In the genomic region with DNA sequence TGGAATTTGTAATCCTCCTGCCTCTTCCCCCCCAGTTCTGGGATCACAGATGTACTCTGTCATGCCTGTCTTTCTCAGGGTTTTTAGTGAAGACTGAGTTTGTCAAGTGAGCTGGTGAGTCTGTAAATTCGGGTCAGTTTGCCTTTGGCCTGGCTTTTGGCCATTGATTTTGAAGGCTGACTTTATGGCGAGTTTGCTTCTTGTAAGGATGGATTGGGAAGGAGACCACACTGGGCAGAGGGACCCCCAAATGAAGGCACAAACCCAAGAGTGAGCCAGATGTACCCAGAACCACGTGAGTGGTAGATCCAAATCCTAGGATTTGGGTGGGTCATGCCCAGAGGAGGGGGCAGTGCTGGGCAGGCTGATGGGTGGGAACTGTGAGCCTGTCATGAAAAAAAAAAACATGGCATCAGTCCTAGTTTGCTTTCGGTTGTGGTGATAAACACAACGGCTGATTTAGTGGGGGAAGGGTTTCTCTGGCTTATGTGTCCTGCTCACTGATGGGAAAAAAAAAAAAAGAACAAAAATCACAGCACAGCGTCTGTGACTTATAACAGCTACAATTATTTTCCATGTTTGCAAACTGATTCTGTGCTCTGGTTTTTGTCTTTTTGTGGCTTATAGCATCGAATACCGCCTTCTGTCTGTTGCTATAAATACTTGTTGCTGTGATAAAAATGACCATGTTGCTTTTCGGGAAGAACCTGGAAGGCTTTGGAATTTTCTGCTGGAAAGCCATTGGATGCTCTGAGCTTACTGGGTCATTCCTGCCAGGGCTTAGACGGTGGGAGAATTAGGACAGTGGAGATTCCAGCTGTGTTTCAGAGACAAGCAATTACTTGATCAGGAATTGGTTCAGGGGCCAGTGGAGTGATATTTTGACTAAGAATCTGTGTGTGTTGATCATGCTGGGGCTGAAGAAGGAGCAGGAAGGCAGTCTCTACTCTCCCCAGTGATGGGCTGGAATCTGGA, we compare ENCODE assay signal across 11 mouse cellular contexts. TPM values are rescaled to one million over a fixed set of nuclear protein-coding genes. Genes with fewer than 3 reads are reported as not detected.
DNase-seq lines count a peak whose midpoint lies in the region; ATAC-seq and TF ChIP-seq lines count a peak whose summit lies in the region.
"Had no signal": no experiment of that assay in that cellular context is flagged by ENCODE, and none has a peak within 500 bp of the region (broad histone marks: within the 10 kb centered on the region; RNA-seq: fewer than 3 reads in every experiment).

No protein-coding gene starts in this region.

- peak overlapping the region; percentile 61; the same call in 1 of the 2 replicates for H3K27ac ChIP-seq in layer of hippocampus, adult 2 months
- peak overlapping the region; percentile 48 for H3K27ac ChIP-seq in intestine, embryonic 16.5 days (ENCODE audit: low read length)
- H3K27ac ChIP-seq: forebrain, embryonic 13.5 days had no signal

- no peak overlapping the region for H3K4me3 ChIP-seq in layer of hippocampus, adult 2 months
- H3K4me3 ChIP-seq in intestine, embryonic 16.5 days (ENCODE audit: low read length), result no peak overlapping the region
- H3K4me3 ChIP-seq: forebrain, embryonic 13.5 days; megakaryocyte, embryonic 14.5 days had no signal

- no peaks in the 10 kb centered on the region for H3K36me3 ChIP-seq in intestine, embryonic 16.5 days (ENCODE audit: control insufficient read depth, insufficient read depth, low read length)

- H3K27me3 ChIP-seq in intestine, embryonic 16.5 days (replicated peaks; ENCODE audit: control insufficient read depth, insufficient read depth, low read length), result no peaks in the 10 kb centered on the region
- H3K27me3 ChIP-seq: forebrain, embryonic 13.5 days had no signal

- no peak for DNase-seq in frontal cortex, postnatal 36 days (ENCODE audit: low spot score in 2 of 2)
- DNase-seq in layer of hippocampus, adult 2 months (ENCODE audit: low spot score in 2 of 2), result no peak
- DNase-seq in layer of hippocampus, adult 8-10 months (ENCODE audit: low spot score in 2 of 2), result no peak
- peak; percentile 62 for DNase-seq in brain, adult 2 months (ENCODE audit: low read depth, low spot score)
- no peak for DNase-seq in urinary bladder, postnatal 10 days (ENCODE audit: low spot score)
- DNase-seq in adrenal gland, postnatal 10 days, result no peak
- DNase-seq: kidney, adult 8-10 months had no signal

- H3K4me2 ChIP-seq in intestine, embryonic 16.5 days (ENCODE audit: low read depth, low read length), result no peak overlapping the region
- H3K4me2 ChIP-seq: forebrain, embryonic 13.5 days had no signal

- no peak for TF ChIP-seq CTCF in layer of hippocampus, adult 2 months (conservative IDR thresholded peaks at IDR 0.05)

- peaks cover 21% of the 10 kb centered on the region for H3K4me1 ChIP-seq in intestine, embryonic 16.5 days (ENCODE audit: control insufficient read depth, insufficient read depth, low read length)
- H3K4me1 ChIP-seq: megakaryocyte, embryonic 14.5 days had no signal

- H3K9ac ChIP-seq in intestine, embryonic 16.5 days (ENCODE audit: low read depth, low read length), result no peak overlapping the region
- H3K9ac ChIP-seq: forebrain, embryonic 13.5 days had no signal

- H3K9me3 ChIP-seq in intestine, embryonic 16.5 days (ENCODE audit: control insufficient read depth, low read length), result no peaks in the 10 kb centered on the region
- H3K9me3 ChIP-seq: forebrain, embryonic 13.5 days had no signal

- ATAC-seq in frontal cortex, adult (ENCODE audit: low TSS enrichment), result 0 out of 2 replicates have a peak, but pooled peaks have one; percentile 17
- ATAC-seq in intestine, embryonic 16.5 days, result no peak
- ATAC-seq: forebrain, embryonic 13.5 days had no signal

- 48% methylated on average over 10 of the region's 10 CpGs for WGBS in intestine, embryonic 16.5 days

RNA-seq across cellular contexts. Expression of a gene that starts 45.4 kb away (rescaled TPM):
- total RNA-seq in layer of hippocampus, adult 2 months (2021), result 10 to 100 TPM; 25.9 to 30.4 TPM
- total RNA-seq in layer of hippocampus, adult 8-10 months (2022), result 10 to 100 TPM; 26.1 to 37.1 (median 28.7) TPM
- polyA plus RNA-seq in intestine, embryonic 16.5 days (2015; fragmentation: Nextera tagmentation; extraction: Ambion mirVana), result 12.6 and 13.3 TPM in 2 replicates
- 10 to 100 TPM; 24.2 to 30.6 TPM for total RNA-seq in adrenal gland, postnatal 10 days (2021)
